Mouse (Mus musculus) hindbrain, embryonic 12.5 days (tissue): Measurements from ENCODE around the gene Evi2. TPM values are rescaled to one million over a fixed set of nuclear protein-coding genes. Genes with fewer than 3 reads are reported as not detected.

Experiments used
- ATAC-seq: fragments of 200-750 bp; cut with Nextera tagmentation; 2 replicates; pipeline ENCODE4 v1.8.0; 2017; ENCODE audit warnings: moderate TSS enrichment; ENCODE audit not compliant: low FRiP score
- H3K27ac ChIP-seq: fragments of 300-500 bp; sonication (generic); 2 replicates; pipeline ENCODE4 v1.5.1; 2016; ENCODE audit warnings: mild to moderate bottlenecking
- H3K27me3 ChIP-seq: fragments of 300-500 bp; sonication (generic); 2 replicates; pipeline ENCODE4 v1.6.1; 2016; ENCODE audit warnings: mild to moderate bottlenecking
- H3K36me3 ChIP-seq: fragments of 300-500 bp; sonication (generic); 2 replicates; pipeline ENCODE4 v1.6.1; 2016; ENCODE audit warnings: mild to moderate bottlenecking
- H3K4me1 ChIP-seq: fragments of 300-500 bp; sonication (generic); 2 replicates; pipeline ENCODE4 v1.6.1; 2016
- H3K4me2 ChIP-seq: fragments of 300-500 bp; sonication (generic); replicated peaks from 2 replicates; pipeline ENCODE4 v1.6.1; 2016; ENCODE audit warnings: mild to moderate bottlenecking
- H3K4me3 ChIP-seq: fragments of 300-500 bp; sonication (generic); 2 replicates; pipeline ENCODE4 v1.5.1; 2016; ENCODE audit warnings: mild to moderate bottlenecking
- H3K9ac ChIP-seq: fragments of 300-500 bp; sonication (generic); 2 replicates; pipeline ENCODE4 v1.6.1; 2016; ENCODE audit warnings: mild to moderate bottlenecking, moderate library complexity
- H3K9me3 ChIP-seq: fragments of 300-500 bp; sonication (generic); replicated peaks from 2 replicates; pipeline ENCODE4 v1.6.1; 2016; ENCODE audit warnings: mild to moderate bottlenecking
- WGBS: fragments of 180-500 bp; shearing (Covaris S2); methylation state at CpG from one replicate; pipeline ENCODE4 v1.1.7; 2016; 5-methylcytosine and 5-hydroxymethylcytosine counted together
- polyA plus RNA-seq: library from polyadenylated mRNA; unstranded; fragments of >200 nt; fragmentation: Nextera tagmentation; extraction: Ambion mirVana; gene quantifications from 2 replicates; pipeline ENCODE4 v1.2.1, GENCODE M21; 2016

The Evi2 gene
- polyA plus RNA-seq, 1 experiment from 2014 or later, result 1.2 TPM

- no peak overlapping the region for H3K4me3 ChIP-seq
- 0 out of 2 replicates have a peak, but pooled peaks cover 5% of the 10 kb centered on the region for H3K36me3 ChIP-seq
- ATAC-seq, result no peak
- WGBS, result 73% methylated on average over 1 of the region's 1 CpGs
- no peak overlapping the region for H3K27ac ChIP-seq
- no peaks in the 10 kb centered on the region for H3K4me1 ChIP-seq
- no peaks in the 10 kb centered on the region for H3K27me3 ChIP-seq
- H3K4me2 ChIP-seq, result no peak overlapping the region
- no peaks in the 10 kb centered on the region for H3K9me3 ChIP-seq
- H3K9ac ChIP-seq, result no peak overlapping the region
Observed at GRCm38 (mm10) chr11:79522944-79523343, 7.4 kb downstream of the Evi2 start.

- no peak for ATAC-seq
- H3K4me2 ChIP-seq, result no peak overlapping the region
- no peak overlapping the region for H3K4me3 ChIP-seq
- H3K9me3 ChIP-seq, result no peaks in the 10 kb centered on the region
- H3K9ac ChIP-seq, result no peak overlapping the region
- no peaks in the 10 kb centered on the region for H3K36me3 ChIP-seq
- H3K27ac ChIP-seq, result no peak overlapping the region
- H3K4me1 ChIP-seq, result no peaks in the 10 kb centered on the region
- no peaks in the 10 kb centered on the region for H3K27me3 ChIP-seq
Observed at GRCm38 (mm10) chr11:79521930-79522329, 8.5 kb downstream of the Evi2 start.

- Histone ChIP-seq H3K9ac (no peak overlapping the region), H3K27me3 (no peaks in the 10 kb centered on the region), H3K4me1 (no peaks in the 10 kb centered on the region), H3K4me2 (no peak overlapping the region), H3K4me3 (no peak overlapping the region), H3K36me3 (no peaks in the 10 kb centered on the region), H3K27ac (no peak overlapping the region), H3K9me3 (no peaks in the 10 kb centered on the region)
- no peak for ATAC-seq
Observed at GRCm38 (mm10) chr11:79520772-79521171, 9.6 kb downstream of the Evi2 start.

GRCm38 (mm10) chr11:79519878-79520291 is 10.5 kb downstream of the Evi2 start:
- H3K9me3 ChIP-seq, result no peaks in the 10 kb centered on the region
- no peak overlapping the region for H3K4me2 ChIP-seq
- H3K36me3 ChIP-seq, result no peaks in the 10 kb centered on the region
- ATAC-seq, result no peak
- H3K4me1 ChIP-seq, result no peaks in the 10 kb centered on the region
- H3K4me3 ChIP-seq, result no peak overlapping the region
- WGBS, result 85% methylated on average over 1 of the region's 1 CpGs
- H3K27ac ChIP-seq, result no peak overlapping the region
- no peaks in the 10 kb centered on the region for H3K27me3 ChIP-seq
- no peak overlapping the region for H3K9ac ChIP-seq

- no peaks in the 10 kb centered on the region for H3K9me3 ChIP-seq
- no peak overlapping the region for H3K9ac ChIP-seq
- WGBS, result 89% methylated on average over 6 of the region's 6 CpGs
- no peak for ATAC-seq
- H3K4me3 ChIP-seq, result no peak overlapping the region
- H3K4me2 ChIP-seq, result no peak overlapping the region
- no peaks in the 10 kb centered on the region for H3K4me1 ChIP-seq
- H3K27me3 ChIP-seq, result no peaks in the 10 kb centered on the region
- no peak overlapping the region for H3K27ac ChIP-seq
- H3K36me3 ChIP-seq, result no peaks in the 10 kb centered on the region
Observed at GRCm38 (mm10) chr11:79519299-79519698, 11.1 kb downstream of the Evi2 start.

GRCm38 (mm10) chr11:79515798-79516197 is 14.6 kb downstream of the Evi2 start:
- Histone ChIP-seq H3K9me3 (no peaks in the 10 kb centered on the region), H3K36me3 (no peaks in the 10 kb centered on the region), H3K4me1 (no peaks in the 10 kb centered on the region), H3K4me2 (no peak overlapping the region), H3K27ac (no peak overlapping the region), H3K27me3 (no peaks in the 10 kb centered on the region), H3K9ac (no peak overlapping the region), H3K4me3 (no peak overlapping the region)
- 100% methylated on average over 2 of the region's 2 CpGs for WGBS
- ATAC-seq, result no peak

- ATAC-seq, result no peak
- H3K36me3 ChIP-seq, result no peaks in the 10 kb centered on the region
- no peak overlapping the region for H3K4me2 ChIP-seq
- H3K27me3 ChIP-seq, result no peaks in the 10 kb centered on the region
- 84% methylated on average over 6 of the region's 6 CpGs for WGBS
- no peaks in the 10 kb centered on the region for H3K4me1 ChIP-seq
- no peak overlapping the region for H3K27ac ChIP-seq
- H3K9ac ChIP-seq, result no peak overlapping the region
- H3K4me3 ChIP-seq, result no peak overlapping the region
- H3K9me3 ChIP-seq, result no peaks in the 10 kb centered on the region
Observed at GRCm38 (mm10) chr11:79515331-79515730, 15.1 kb downstream of the Evi2 start.

- ATAC-seq, result no peak
- no peak overlapping the region for H3K4me3 ChIP-seq
- no peak overlapping the region for H3K9ac ChIP-seq
- no peaks in the 10 kb centered on the region for H3K36me3 ChIP-seq
- no peaks in the 10 kb centered on the region for H3K9me3 ChIP-seq
- H3K27ac ChIP-seq, result no peak overlapping the region
- no peaks in the 10 kb centered on the region for H3K27me3 ChIP-seq
- WGBS, result 93% methylated on average over 3 of the region's 3 CpGs
- no peaks in the 10 kb centered on the region for H3K4me1 ChIP-seq
- H3K4me2 ChIP-seq, result no peak overlapping the region
Observed at GRCm38 (mm10) chr11:79511970-79512369, 18.4 kb downstream of the Evi2 start.

- no peaks in the 10 kb centered on the region for H3K27me3 ChIP-seq
- no peak overlapping the region for H3K4me3 ChIP-seq
- H3K36me3 ChIP-seq, result no peaks in the 10 kb centered on the region
- no peak for ATAC-seq
- H3K4me1 ChIP-seq, result peaks cover 13% of the 10 kb centered on the region
- no peak overlapping the region for H3K9ac ChIP-seq
- WGBS, result 87% methylated on average over 7 of the region's 7 CpGs
- H3K4me2 ChIP-seq, result no peak overlapping the region
- H3K9me3 ChIP-seq, result no peaks in the 10 kb centered on the region
- H3K27ac ChIP-seq, result no peak overlapping the region
Observed at GRCm38 (mm10) chr11:79504506-79504905, 25.9 kb downstream of the Evi2 start.

GRCm38 (mm10) chr11:79503845-79504244 is 26.5 kb downstream of the Evi2 start, which contains the start of gene Omg:
Gene Omg, minus strand, starts transcription at chr11:79504084.
- H3K27me3 ChIP-seq, result no peaks in the 10 kb centered on the region
- no peaks in the 10 kb centered on the region for H3K9me3 ChIP-seq
- peak; percentile 56; the same call in 1 of the 2 replicates for ATAC-seq
- H3K4me1 ChIP-seq, result peaks cover 13% of the 10 kb centered on the region
- no peak within 1 kb of the TSS for H3K9ac ChIP-seq
- peak within 1 kb of the TSS; percentile 35; the same call in 1 of the 2 replicates for H3K27ac ChIP-seq
- H3K4me2 ChIP-seq, result no peak within 1 kb of the TSS
- H3K36me3 ChIP-seq, result no peaks in the 10 kb centered on the region
- no peak within 1 kb of the TSS for H3K4me3 ChIP-seq
- WGBS, result 48% methylated on average over 8 of the region's 8 CpGs

GRCm38 (mm10) chr11:79502917-79503316 is 27.5 kb downstream of the Evi2 start:
- H3K4me1 ChIP-seq, result peaks cover 13% of the 10 kb centered on the region
- 39% methylated on average over 2 of the region's 2 CpGs for WGBS
- H3K4me3 ChIP-seq, result no peak overlapping the region
- H3K9ac ChIP-seq, result no peak overlapping the region
- H3K36me3 ChIP-seq, result no peaks in the 10 kb centered on the region
- H3K4me2 ChIP-seq, result no peak overlapping the region
- no peaks in the 10 kb centered on the region for H3K9me3 ChIP-seq
- H3K27ac ChIP-seq, result peak overlapping the region; percentile 35; the same call in 1 of the 2 replicates
- ATAC-seq, result no peak
- H3K27me3 ChIP-seq, result no peaks in the 10 kb centered on the region

- no peak overlapping the region for H3K4me3 ChIP-seq
- H3K9me3 ChIP-seq, result no peaks in the 10 kb centered on the region
- WGBS, result 76% methylated on average over 10 of the region's 10 CpGs
- H3K27ac ChIP-seq, result no peak overlapping the region
- no peaks in the 10 kb centered on the region for H3K4me1 ChIP-seq
- no peak for ATAC-seq
- no peak overlapping the region for H3K4me2 ChIP-seq
- H3K36me3 ChIP-seq, result peaks cover 10% of the 10 kb centered on the region; the same call in 1 of the 2 replicates
- no peaks in the 10 kb centered on the region for H3K27me3 ChIP-seq
- no peak overlapping the region for H3K9ac ChIP-seq
Observed at GRCm38 (mm10) chr11:79494976-79495800, 35.2 kb downstream of the Evi2 start.

GRCm38 (mm10) chr11:79484721-79485120 is 45.7 kb downstream of the Evi2 start:
- H3K36me3 ChIP-seq, result peaks cover 30% of the 10 kb centered on the region
- H3K9ac ChIP-seq, result no peak overlapping the region
- no peak overlapping the region for H3K4me2 ChIP-seq
- H3K9me3 ChIP-seq, result no peaks in the 10 kb centered on the region
- no peak overlapping the region for H3K4me3 ChIP-seq
- no peak overlapping the region for H3K27ac ChIP-seq
- no peak for ATAC-seq
- no peaks in the 10 kb centered on the region for H3K27me3 ChIP-seq
- H3K4me1 ChIP-seq, result no peaks in the 10 kb centered on the region
